Mouse (Mus musculus) lung, postnatal 0 days (tissue): ENCODE data around the gene Tcf15. TPM values are rescaled to one million over a fixed set of nuclear protein-coding genes. Genes with fewer than 3 reads are reported as not detected.

Experiments
- ATAC-seq: fragments of 200-750 bp; cut with Nextera tagmentation; 2 replicates; pipeline ENCODE4 v1.8.0; 2017; ENCODE audit warnings: moderate library complexity
- DNase-seq: peaks from one replicate; pipeline ENCODE4 v3.0.0-alpha.2; 2016; ENCODE audit warnings: low spot score
- H3K27ac ChIP-seq: fragments of 300-500 bp; sonication (generic); 2 replicates; pipeline ENCODE4 v1.5.1; 2014; ENCODE audit warnings: antibody characterized with exemption, mild to moderate bottlenecking, low read length, mixed read lengths
- H3K27me3 ChIP-seq: fragments of 300-500 bp; sonication (generic); replicated peaks from 2 replicates; pipeline ENCODE4 v1.6.1; 2014; ENCODE audit warnings: low read length, mixed read lengths; ENCODE audit not compliant: insufficient read depth
- H3K36me3 ChIP-seq: fragments of 300-500 bp; sonication (generic); 2 replicates; pipeline ENCODE4 v1.6.1; 2014; ENCODE audit warnings: low read length, mixed read lengths; ENCODE audit not compliant: insufficient read depth
- H3K4me1 ChIP-seq: fragments of 300-500 bp; sonication (generic); 2 replicates; pipeline ENCODE4 v1.6.1; 2014; ENCODE audit warnings: antibody characterized with exemption, low read depth, low read length, mixed read lengths; ENCODE audit not compliant: insufficient read depth
- H3K4me2 ChIP-seq: fragments of 300-500 bp; sonication (generic); replicated peaks from 2 replicates; pipeline ENCODE4 v1.6.1; 2014; ENCODE audit warnings: low read depth, mild to moderate bottlenecking, low read length, moderate library complexity, mixed read lengths
- H3K4me3 ChIP-seq: fragments of 300-500 bp; sonication (generic); 2 replicates; pipeline ENCODE4 v1.5.1; 2014; ENCODE audit warnings: low read depth, low read length
- H3K9ac ChIP-seq: fragments of 300-500 bp; sonication (generic); replicated peaks from 2 replicates; pipeline ENCODE4 v1.6.1; 2014; ENCODE audit warnings: low read depth, mild to moderate bottlenecking
- H3K9me3 ChIP-seq: fragments of 300-500 bp; sonication (generic); 2 replicates; pipeline ENCODE4 v1.6.1; 2016; ENCODE audit warnings: low read length, mixed read lengths
- CTCF ChIP-seq: IDR thresholded peaks from 2 replicates; pipeline ENCODE4 v1.5.1; 2016; ENCODE audit warnings: antibody characterized with exemption, mild to moderate bottlenecking
- EP300 ChIP-seq: IDR thresholded peaks from 2 replicates; pipeline ENCODE4 v1.6.1; 2016; ENCODE audit warnings: antibody characterized with exemption, mild to moderate bottlenecking, control low read depth
- WGBS: fragments of 180-500 bp; shearing (Covaris S2); extraction: QIAGEN DNeasy Blood & Tissue Kit; methylation state at CpG from one replicate; pipeline ENCODE4 v1.1.7; 2014; 5-methylcytosine and 5-hydroxymethylcytosine counted together
- polyA plus RNA-seq: library from polyadenylated mRNA; unstranded; fragments of >200 nt; fragmentation: Nextera tagmentation; extraction: Ambion mirVana; gene quantifications from 2 replicates; pipeline ENCODE4 v1.2.1, GENCODE M21; 2015

Tcf15 gene
- polyA plus RNA-seq, 1 experiment from 2014 or later = 2.0 TPM

DNA sequence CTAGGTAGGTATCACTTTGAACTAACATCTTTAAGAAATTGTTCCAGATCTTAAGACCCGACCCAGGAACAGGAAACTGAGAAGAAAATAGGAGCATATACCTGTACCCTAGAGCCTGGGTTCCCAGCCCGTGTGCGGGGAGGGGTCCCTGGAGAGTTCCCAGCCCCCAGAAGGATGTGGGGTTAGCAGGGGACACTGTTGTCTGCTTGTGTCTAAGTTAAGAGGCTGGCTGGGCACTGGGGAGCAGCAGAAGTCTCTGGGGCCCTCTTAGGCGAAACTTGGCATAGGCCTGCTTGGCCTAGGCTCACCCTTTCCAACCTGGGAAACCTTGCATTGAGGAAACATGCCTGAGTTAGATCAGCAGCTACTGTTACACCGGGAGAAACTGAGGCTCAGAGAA lies 1.1 kb downstream of the Tcf15 start:
- Histone ChIP-seq H3K4me3 (peak overlapping the region; percentile 44; the same call in 1 of the 2 replicates), H3K27me3 (peaks cover 20% of the 10 kb centered on the region; the same call in 1 of the 2 replicates), H3K9ac (no peak overlapping the region), H3K4me1 (peaks cover 10% of the 10 kb centered on the region; the same call in 1 of the 2 replicates), H3K36me3 (no peaks in the 10 kb centered on the region), H3K27ac (no peak overlapping the region), H3K9me3 (no peaks in the 10 kb centered on the region), H3K4me2 (peak overlapping the region; percentile 78)
- DNase-seq (no peak), ATAC-seq (no peak)
- no peak for TF ChIP-seq CTCF
- no peak for TF ChIP-seq EP300
- 70% methylated on average over 5 of the region's 5 CpGs for WGBS

DNA sequence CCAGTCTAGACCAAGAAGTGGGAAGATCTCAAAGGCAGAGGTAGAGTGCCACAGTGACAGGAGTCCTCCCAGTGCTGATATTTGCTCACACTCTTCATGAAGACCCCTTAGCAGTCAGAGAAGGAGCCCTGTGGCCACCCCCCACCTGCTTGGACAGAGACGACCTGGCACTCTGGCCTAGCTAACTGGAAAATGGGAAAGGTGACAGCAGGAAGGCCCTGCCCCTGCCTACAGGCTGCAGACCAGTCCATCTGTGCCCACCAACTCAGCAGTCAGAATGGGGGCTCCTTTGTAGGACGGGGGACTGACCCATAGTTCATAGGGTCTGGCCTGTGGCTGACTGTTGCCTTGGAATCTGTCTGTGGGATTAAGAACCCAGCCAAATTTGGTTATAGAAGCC lies 2.4 kb downstream of the Tcf15 start:
- DNase-seq (no peak), ATAC-seq (no peak)
- H3K36me3 ChIP-seq = no peaks in the 10 kb centered on the region
- H3K9me3 ChIP-seq = no peaks in the 10 kb centered on the region
- TF ChIP-seq EP300 (no peak), CTCF (no peak)
- H3K4me3 ChIP-seq = no peak overlapping the region
- H3K9ac ChIP-seq = no peak overlapping the region
- H3K4me1 ChIP-seq = peaks cover 10% of the 10 kb centered on the region; the same call in 1 of the 2 replicates
- no peak overlapping the region for H3K27ac ChIP-seq
- 64% methylated on average over 2 of the region's 2 CpGs for WGBS
- H3K4me2 ChIP-seq = no peak overlapping the region
- peaks cover 20% of the 10 kb centered on the region; the same call in 1 of the 2 replicates for H3K27me3 ChIP-seq

DNA sequence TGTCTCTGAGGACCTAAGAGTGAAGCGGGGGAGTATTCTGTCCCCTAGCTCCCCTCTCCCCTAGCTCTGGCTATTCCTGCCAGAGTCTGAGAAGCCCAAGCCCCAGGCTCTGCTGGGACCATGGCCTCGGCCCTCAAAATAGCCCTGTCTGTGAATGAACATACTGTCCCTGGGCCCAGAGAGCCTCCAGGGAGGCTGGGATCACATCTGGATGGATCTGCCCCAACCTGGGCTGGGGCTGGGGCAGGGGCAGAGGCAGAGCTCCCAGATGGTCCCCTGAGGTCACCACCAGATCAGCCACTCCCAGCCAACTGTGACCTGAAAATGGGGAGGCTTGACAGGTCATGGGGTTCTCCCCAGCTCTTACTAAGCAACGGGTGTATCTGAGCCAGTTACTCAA lies 3.7 kb downstream of the Tcf15 start:
- no peak for TF ChIP-seq CTCF
- no peak for TF ChIP-seq EP300
- DNase-seq (no peak), ATAC-seq (no peak)
- Histone ChIP-seq H3K36me3 (no peaks in the 10 kb centered on the region), H3K9me3 (no peaks in the 10 kb centered on the region), H3K4me2 (no peak overlapping the region), H3K4me1 (peaks cover 5% of the 10 kb centered on the region; the same call in 1 of the 2 replicates), H3K27me3 (peaks cover 20% of the 10 kb centered on the region; the same call in 1 of the 2 replicates), H3K9ac (no peak overlapping the region), H3K4me3 (no peak overlapping the region), H3K27ac (no peak overlapping the region)
- 70% methylated on average over 3 of the region's 3 CpGs for WGBS

DNA sequence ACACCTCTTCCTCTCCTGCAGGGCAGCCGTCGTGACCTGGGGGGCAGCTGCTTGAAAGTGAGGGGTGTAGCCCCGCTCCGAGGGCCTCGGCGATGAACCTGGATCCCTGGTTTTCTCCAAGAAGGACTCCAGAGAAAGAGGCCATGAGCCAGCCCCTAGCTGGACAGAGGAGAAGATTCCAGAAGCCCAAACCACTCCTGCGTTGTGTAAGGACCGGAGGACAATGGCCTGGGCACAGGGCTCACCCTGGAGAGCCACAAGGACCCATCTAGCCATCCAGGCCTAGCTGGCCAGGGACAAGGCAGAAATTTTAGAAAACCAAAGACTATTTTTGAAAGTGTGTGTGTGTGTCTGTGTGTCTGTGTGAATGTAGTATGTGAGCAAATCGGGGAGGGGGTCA lies 5.3 kb downstream of the Tcf15 start:
- H3K27ac ChIP-seq = no peak overlapping the region
- H3K4me3 ChIP-seq = no peak overlapping the region
- peaks cover 15% of the 10 kb centered on the region; the same call in 1 of the 2 replicates for H3K27me3 ChIP-seq
- no peaks in the 10 kb centered on the region for H3K9me3 ChIP-seq
- no peak overlapping the region for H3K9ac ChIP-seq
- H3K4me1 ChIP-seq = peaks cover 5% of the 10 kb centered on the region; the same call in 1 of the 2 replicates
- 84% methylated on average over 9 of the region's 9 CpGs for WGBS
- TF ChIP-seq EP300 (no peak), CTCF (no peak)
- ATAC-seq = no peak
- DNase-seq = no peak
- no peaks in the 10 kb centered on the region for H3K36me3 ChIP-seq
- H3K4me2 ChIP-seq = no peak overlapping the region

DNA sequence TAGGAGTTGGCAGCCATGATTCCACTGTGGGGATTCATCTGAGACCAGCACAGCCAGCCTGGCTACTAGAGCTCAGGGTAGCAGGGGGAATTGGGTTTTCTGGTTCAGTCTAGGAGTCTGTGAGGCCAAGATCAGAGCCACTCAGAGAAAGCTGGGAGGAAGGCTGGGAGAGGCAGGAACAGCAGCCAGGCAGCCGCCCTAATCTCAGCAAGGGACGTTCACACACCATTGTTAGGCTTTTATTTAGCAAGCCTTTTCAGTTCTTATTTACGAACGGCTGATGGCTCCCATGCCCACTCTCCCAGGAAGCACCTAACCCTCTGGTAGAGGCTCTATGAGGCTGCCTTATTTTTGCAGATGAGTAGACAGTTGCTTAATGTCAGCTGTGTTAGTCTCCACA lies 6.5 kb downstream of the Tcf15 start:
- Histone ChIP-seq H3K9ac (no peak overlapping the region), H3K4me2 (no peak overlapping the region), H3K4me3 (no peak overlapping the region), H3K27ac (no peak overlapping the region), H3K4me1 (no peaks in the 10 kb centered on the region), H3K9me3 (no peaks in the 10 kb centered on the region), H3K36me3 (no peaks in the 10 kb centered on the region), H3K27me3 (peaks cover 3% of the 10 kb centered on the region; the same call in 1 of the 2 replicates)
- WGBS = 40% methylated on average over 4 of the region's 4 CpGs
- TF ChIP-seq EP300 (no peak), CTCF (no peak)
- DNase-seq (no peak), ATAC-seq (no peak)

DNA sequence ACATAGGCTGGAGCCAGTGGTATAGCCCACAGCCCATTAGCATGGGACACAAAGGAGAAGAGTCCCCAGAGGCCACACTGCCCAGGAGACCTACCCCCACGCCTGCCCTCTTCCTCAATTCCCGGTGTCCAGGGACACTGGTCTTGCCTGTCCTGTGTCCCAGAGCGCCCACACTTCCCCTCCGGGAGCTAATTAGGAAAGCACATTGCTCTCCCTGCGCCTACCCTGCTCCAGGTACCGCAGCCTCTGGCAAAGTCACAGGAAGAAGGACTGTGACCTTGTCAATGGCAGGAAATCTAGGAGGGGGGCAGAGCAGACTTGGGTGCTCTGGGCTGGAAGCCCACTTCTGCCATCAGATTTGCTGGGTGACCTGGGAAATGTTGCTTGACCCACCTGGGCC lies 7.0 kb downstream of the Tcf15 start:
- no peak for DNase-seq
- H3K4me1 ChIP-seq = no peaks in the 10 kb centered on the region
- H3K27me3 ChIP-seq = no peaks in the 10 kb centered on the region
- no peak overlapping the region for H3K4me3 ChIP-seq
- ATAC-seq = no peak
- H3K9ac ChIP-seq = no peak overlapping the region
- no peak overlapping the region for H3K4me2 ChIP-seq
- 53% methylated on average over 6 of the region's 6 CpGs for WGBS
- no peak for TF ChIP-seq CTCF
- TF ChIP-seq EP300 = no peak
- H3K36me3 ChIP-seq = no peaks in the 10 kb centered on the region
- no peak overlapping the region for H3K27ac ChIP-seq
- H3K9me3 ChIP-seq = no peaks in the 10 kb centered on the region

DNA sequence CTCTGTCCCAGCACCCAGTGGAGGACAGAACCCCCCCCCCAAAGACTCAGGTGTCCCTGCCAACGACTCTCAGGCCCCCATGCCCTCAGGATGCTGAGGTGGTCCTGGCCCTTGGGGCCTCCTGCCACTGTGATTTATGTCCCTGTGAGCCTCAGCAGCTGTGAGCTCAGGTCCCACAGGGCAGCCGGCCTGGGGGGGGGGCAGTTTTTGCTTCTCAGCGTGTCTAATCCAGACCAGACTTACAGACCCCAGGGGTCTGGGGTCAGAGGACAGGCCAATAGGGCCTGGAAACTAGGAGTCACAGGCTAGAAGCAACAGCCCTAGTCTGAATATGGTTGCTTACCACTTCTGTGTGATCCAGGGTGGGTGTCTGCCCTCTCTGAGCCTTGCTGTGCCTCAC lies 10.0 kb downstream of the Tcf15 start:
- Histone ChIP-seq H3K27ac (no peak overlapping the region), H3K4me1 (no peaks in the 10 kb centered on the region), H3K9me3 (no peaks in the 10 kb centered on the region), H3K36me3 (no peaks in the 10 kb centered on the region), H3K4me2 (no peak overlapping the region), H3K27me3 (no peaks in the 10 kb centered on the region), H3K4me3 (no peak overlapping the region), H3K9ac (no peak overlapping the region)
- TF ChIP-seq CTCF (no peak), EP300 (no peak)
- WGBS = 54% methylated on average over 3 of the region's 3 CpGs
- ATAC-seq (no peak), DNase-seq (no peak)
